Mouse (Mus musculus) embryonic fibroblast, embryonic 13.5 days (primary cell): ENCODE results near the gene Slc2a3.

Experiments used
- CTCF ChIP-seq: IDR thresholded peaks from 2 replicates; pipeline ENCODE4 v1.5.1; 2011; ENCODE audit warnings: mild to moderate bottlenecking, control low read depth, low read length, moderate library complexity, borderline replicate concordance; ENCODE audit not compliant: insufficient read depth
- POLR2A ChIP-seq: IDR thresholded peaks from 2 replicates; pipeline ENCODE4 v1.6.1; 2011; ENCODE audit warnings: low read depth, mild to moderate bottlenecking, control low read depth, low read length, moderate library complexity

GRCm38 (mm10) chr6:122708826-122709225 is 92.6 kb downstream of the Slc2a3 start:
- no peak for TF ChIP-seq POLR2A
- TF ChIP-seq CTCF = no peak
